Mouse (Mus musculus): ENCODE measurements around the gene Nt5c.

DNA sequence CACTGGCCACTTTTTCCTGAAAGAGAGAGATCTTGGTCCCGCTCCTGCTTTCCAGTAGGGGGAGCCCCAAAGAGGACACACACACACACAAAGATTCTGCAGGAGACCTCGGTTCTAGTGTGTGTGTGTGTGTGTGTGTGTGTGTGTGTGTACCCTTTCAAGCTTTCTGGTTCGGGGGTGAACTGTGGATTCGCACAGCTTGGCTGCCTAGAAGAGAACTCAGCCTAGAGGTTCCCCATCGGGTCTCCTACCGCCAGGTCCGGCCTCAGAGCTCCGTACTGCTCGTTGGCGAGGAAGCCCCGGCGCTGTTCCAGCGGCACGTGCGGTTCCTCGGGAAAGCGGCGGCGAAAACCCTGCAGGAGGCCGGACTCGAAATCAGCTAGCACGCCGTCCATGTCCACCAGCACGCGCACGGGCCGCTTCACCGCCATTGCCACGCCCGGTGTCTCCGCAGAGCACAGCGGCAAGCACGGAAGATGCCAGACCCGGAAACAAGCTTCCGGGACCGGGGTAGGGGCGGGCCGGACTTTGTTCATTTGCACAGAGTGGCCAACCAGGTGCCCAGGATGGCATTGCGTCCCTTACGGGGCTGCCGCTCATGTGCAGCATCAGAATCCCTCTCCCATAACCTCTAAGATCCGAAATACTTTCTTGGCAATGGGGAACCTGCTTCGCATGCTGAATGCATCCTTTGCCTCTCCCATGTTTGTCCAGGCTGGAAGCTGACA, at the start of gene Nt5c:
- TF ChIP-seq GATA1 (IDR thresholded peaks at IDR 0.05; ENCODE audit: borderline replicate concordance, low read length) = no peak
- TF ChIP-seq FLI1 (IDR thresholded peaks at IDR 0.05; ENCODE audit: low read length) = no peak
